ENCODE assay signal across 8 mouse cellular contexts in the genomic region with DNA sequence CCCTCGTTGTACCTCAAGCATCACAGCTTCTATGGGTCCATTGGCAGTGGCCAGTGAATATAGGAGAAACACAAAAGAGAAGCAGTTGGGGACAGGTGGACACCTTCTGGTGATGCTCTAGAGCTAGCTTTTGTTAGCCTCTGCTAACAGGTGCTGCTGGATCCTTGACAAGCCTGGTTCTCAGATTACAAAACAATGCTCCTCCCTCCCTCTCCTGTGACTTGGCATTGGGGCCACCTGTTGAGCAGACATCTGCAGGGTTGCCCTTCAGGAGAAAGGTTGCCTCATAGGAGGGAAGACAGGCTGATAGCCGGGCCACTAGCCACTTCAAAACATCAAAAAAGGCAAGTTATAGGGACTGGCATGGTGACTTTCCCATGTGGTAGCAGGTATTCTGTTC. TPM values are rescaled to one million over a fixed set of nuclear protein-coding genes. Genes with fewer than 3 reads are reported as not detected.
DNase-seq lines count a peak whose midpoint lies in the region; ATAC-seq lines count a peak whose summit lies in the region.

A gene (plus strand): TSS at position 287 of the 400 bp plus-strand sequence.

- no peak within 1 kb of the TSS for H3K4me2 ChIP-seq in midbrain, embryonic 11.5 days
- no peak within 1 kb of the TSS for H3K4me2 ChIP-seq in embryonic facial prominence, embryonic 13.5 days
- no peak within 1 kb of the TSS for H3K4me2 ChIP-seq in hindbrain, embryonic 11.5 days (replicated peaks; ENCODE audit: low read depth, low read length)
- H3K4me2 ChIP-seq in neural tube, embryonic 13.5 days: no peak within 1 kb of the TSS
- no peak within 1 kb of the TSS for H3K4me2 ChIP-seq in liver, embryonic 12.5 days

- DNase-seq in midbrain, embryonic 10.5 days (ENCODE audit: low spot score): peak; percentile 9
- DNase-seq in midbrain, embryonic 11.5 days (ENCODE audit: low spot score, missing footprints): no peak
- no peak for DNase-seq in hindbrain, embryonic 11.5 days (ENCODE audit: low spot score)
- DNase-seq in natural killer cell, adult 2 months (ENCODE audit: low spot score in 2 of 2): no peak
- no peak for DNase-seq in frontal cortex, postnatal 10 days (ENCODE audit: low spot score in 2 of 2)

- 51% methylated on average over 2 of the region's 2 CpGs for WGBS in midbrain, embryonic 10.5 days
- 47% methylated on average over 2 of the region's 2 CpGs for WGBS in midbrain, embryonic 11.5 days
- 48% methylated on average over 2 of the region's 2 CpGs for WGBS in embryonic facial prominence, embryonic 13.5 days
- 57% methylated on average over 2 of the region's 2 CpGs for WGBS in hindbrain, embryonic 11.5 days
- 59% methylated on average over 2 of the region's 2 CpGs for WGBS in neural tube, embryonic 13.5 days
- 41% methylated on average over 2 of the region's 2 CpGs for WGBS in liver, embryonic 12.5 days (ENCODE audit: insufficient replicate concordance)

- H3K9me3 ChIP-seq in midbrain, embryonic 10.5 days (replicated peaks): no peaks in the 10 kb centered on the region
- no peaks in the 10 kb centered on the region for H3K9me3 ChIP-seq in midbrain, embryonic 11.5 days (ENCODE audit: control insufficient read depth, low read length)
- no peaks in the 10 kb centered on the region for H3K9me3 ChIP-seq in embryonic facial prominence, embryonic 13.5 days
- no peaks in the 10 kb centered on the region for H3K9me3 ChIP-seq in hindbrain, embryonic 11.5 days (ENCODE audit: control insufficient read depth, low read length)
- H3K9me3 ChIP-seq in neural tube, embryonic 13.5 days: no peaks in the 10 kb centered on the region
- no peaks in the 10 kb centered on the region for H3K9me3 ChIP-seq in liver, embryonic 12.5 days (replicated peaks)

- H3K27ac ChIP-seq in midbrain, embryonic 10.5 days (replicated peaks): 0 out of 2 replicates have a peak within 1 kb of the TSS, but pooled peaks have one; percentile 46
- H3K27ac ChIP-seq in midbrain, embryonic 11.5 days (ENCODE audit: low read depth, low read length): no peak within 1 kb of the TSS
- no peak within 1 kb of the TSS for H3K27ac ChIP-seq in embryonic facial prominence, embryonic 13.5 days
- no peak within 1 kb of the TSS for H3K27ac ChIP-seq in hindbrain, embryonic 11.5 days (ENCODE audit: low read depth, low read length)
- H3K27ac ChIP-seq in neural tube, embryonic 13.5 days (replicated peaks): no peak within 1 kb of the TSS
- H3K27ac ChIP-seq in liver, embryonic 12.5 days: no peak within 1 kb of the TSS

- H3K9ac ChIP-seq in midbrain, embryonic 11.5 days (ENCODE audit: low read length): no peak within 1 kb of the TSS
- no peak within 1 kb of the TSS for H3K9ac ChIP-seq in embryonic facial prominence, embryonic 13.5 days
- no peak within 1 kb of the TSS for H3K9ac ChIP-seq in hindbrain, embryonic 11.5 days (ENCODE audit: low read depth, low read length)
- no peak within 1 kb of the TSS for H3K9ac ChIP-seq in neural tube, embryonic 13.5 days
- H3K9ac ChIP-seq in liver, embryonic 12.5 days: no peak within 1 kb of the TSS

- H3K27me3 ChIP-seq in midbrain, embryonic 10.5 days (ENCODE audit: low read depth, poor library complexity, severe bottlenecking): no peaks in the 10 kb centered on the region
- H3K27me3 ChIP-seq in midbrain, embryonic 11.5 days (ENCODE audit: control insufficient read depth, insufficient read depth, low read length): no peaks in the 10 kb centered on the region
- no peaks in the 10 kb centered on the region for H3K27me3 ChIP-seq in embryonic facial prominence, embryonic 13.5 days
- H3K27me3 ChIP-seq in hindbrain, embryonic 11.5 days (ENCODE audit: control insufficient read depth, insufficient read depth, low read length): no peaks in the 10 kb centered on the region
- no peaks in the 10 kb centered on the region for H3K27me3 ChIP-seq in neural tube, embryonic 13.5 days
- no peaks in the 10 kb centered on the region for H3K27me3 ChIP-seq in liver, embryonic 12.5 days (replicated peaks)

- 0 out of 2 replicates have a peak, but pooled peaks cover 2% of the 10 kb centered on the region for H3K4me1 ChIP-seq in midbrain, embryonic 10.5 days
- H3K4me1 ChIP-seq in midbrain, embryonic 11.5 days (ENCODE audit: control insufficient read depth, insufficient read depth, low read length): no peaks in the 10 kb centered on the region
- H3K4me1 ChIP-seq in embryonic facial prominence, embryonic 13.5 days: no peaks in the 10 kb centered on the region
- H3K4me1 ChIP-seq in hindbrain, embryonic 11.5 days (replicated peaks; ENCODE audit: control insufficient read depth, insufficient read depth, low read length): no peaks in the 10 kb centered on the region; the same call in 1 of the 2 replicates
- no peaks in the 10 kb centered on the region for H3K4me1 ChIP-seq in neural tube, embryonic 13.5 days (replicated peaks)
- no peaks in the 10 kb centered on the region for H3K4me1 ChIP-seq in liver, embryonic 12.5 days

- ATAC-seq in midbrain, embryonic 11.5 days (ENCODE audit: low FRiP score): no peak
- ATAC-seq in embryonic facial prominence, embryonic 13.5 days (ENCODE audit: insufficient number of reproducible peaks, insufficient read depth, low FRiP score, low TSS enrichment, low read depth): no peak
- no peak for ATAC-seq in hindbrain, embryonic 11.5 days (ENCODE audit: low FRiP score)
- no peak for ATAC-seq in neural tube, embryonic 13.5 days (ENCODE audit: low read depth)
- ATAC-seq in liver, embryonic 12.5 days: no peak

- H3K36me3 ChIP-seq in midbrain, embryonic 10.5 days: no peaks in the 10 kb centered on the region
- H3K36me3 ChIP-seq in midbrain, embryonic 11.5 days (ENCODE audit: control insufficient read depth, insufficient read depth, low read length): no peaks in the 10 kb centered on the region
- no peaks in the 10 kb centered on the region for H3K36me3 ChIP-seq in embryonic facial prominence, embryonic 13.5 days
- no peaks in the 10 kb centered on the region for H3K36me3 ChIP-seq in hindbrain, embryonic 11.5 days (ENCODE audit: control insufficient read depth, insufficient read depth, low read length)
- H3K36me3 ChIP-seq in neural tube, embryonic 13.5 days: no peaks in the 10 kb centered on the region
- no peaks in the 10 kb centered on the region for H3K36me3 ChIP-seq in liver, embryonic 12.5 days

- H3K4me3 ChIP-seq in midbrain, embryonic 10.5 days: no peak within 1 kb of the TSS
- H3K4me3 ChIP-seq in midbrain, embryonic 11.5 days (ENCODE audit: low read depth, low read length): no peak within 1 kb of the TSS
- no peak within 1 kb of the TSS for H3K4me3 ChIP-seq in embryonic facial prominence, embryonic 13.5 days
- no peak within 1 kb of the TSS for H3K4me3 ChIP-seq in hindbrain, embryonic 11.5 days (ENCODE audit: low read depth, low read length)
- no peak within 1 kb of the TSS for H3K4me3 ChIP-seq in neural tube, embryonic 13.5 days
- no peak within 1 kb of the TSS for H3K4me3 ChIP-seq in liver, embryonic 12.5 days

RNA-seq across cellular contexts. Expression of the gene that starts here (rescaled TPM):
- polyA plus RNA-seq in midbrain, embryonic 10.5 days (2016; fragmentation: Nextera tagmentation; extraction: Ambion mirVana): 12.1 and 12.4 TPM in 2 replicates
- polyA plus RNA-seq in midbrain, embryonic 11.5 days (2014; fragmentation: Nextera tagmentation; extraction: Ambion mirVana): 9.1 and 10.2 TPM in 2 replicates
- polyA plus RNA-seq in embryonic facial prominence, embryonic 13.5 days (2015; fragmentation: Nextera tagmentation; extraction: Ambion mirVana): 19.0 and 20.2 TPM in 2 replicates
- 11.8 and 13.3 TPM in 2 replicates for polyA plus RNA-seq in hindbrain, embryonic 11.5 days (2014; fragmentation: Nextera tagmentation; extraction: Ambion mirVana)
- 17.7 and 18.1 TPM in 2 replicates for polyA plus RNA-seq in neural tube, embryonic 13.5 days (2015; fragmentation: Nextera tagmentation; extraction: Ambion mirVana)
- polyA plus RNA-seq in liver, embryonic 12.5 days (2016; fragmentation: Nextera tagmentation; extraction: Ambion mirVana): 6.5 and 6.8 TPM in 2 replicates
